Mouse (Mus musculus) left cerebral cortex, adult 18-20 months (tissue): ENCODE measurements at regions not wholly inside any gene's neighbourhood (a gene's known extent, or its start where the extent isn't known, plus 50 kb on each side); places are given as distances from the start of the nearest gene placed in this dataset.
A peak's percentile ranks its signal among the peaks of the same experiment; 100 is the strongest.

ENCODE experiments used
- DNase-seq, 2 experiments: peaks; one replicate each; pipeline ENCODE4 v3.0.0; 2021 to 2022; ENCODE audit warnings: low spot score in 2 of 2, mixed read lengths in 1 of 2

DNA sequence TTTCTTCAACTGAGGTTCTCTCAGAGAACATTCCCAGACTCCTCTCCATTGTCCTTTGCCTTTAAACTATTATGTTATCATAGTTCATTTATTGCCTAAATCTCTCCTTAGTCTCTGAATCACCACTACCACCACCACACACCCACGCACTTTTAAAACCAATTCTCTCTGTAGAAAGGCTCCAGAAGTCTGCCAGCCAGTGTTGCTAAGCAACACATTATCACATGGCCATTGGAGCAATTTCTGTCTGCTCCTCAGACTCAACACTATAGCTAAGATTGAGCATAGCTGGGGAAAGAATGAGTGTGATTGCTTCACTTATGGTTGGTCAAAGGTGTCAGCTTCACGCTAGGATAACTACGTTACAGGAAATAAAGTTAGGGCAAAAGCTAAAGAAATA lies 59.3 kb downstream of the Trap1a start:
- DNase-seq: peak; percentile 5 to 18

DNA sequence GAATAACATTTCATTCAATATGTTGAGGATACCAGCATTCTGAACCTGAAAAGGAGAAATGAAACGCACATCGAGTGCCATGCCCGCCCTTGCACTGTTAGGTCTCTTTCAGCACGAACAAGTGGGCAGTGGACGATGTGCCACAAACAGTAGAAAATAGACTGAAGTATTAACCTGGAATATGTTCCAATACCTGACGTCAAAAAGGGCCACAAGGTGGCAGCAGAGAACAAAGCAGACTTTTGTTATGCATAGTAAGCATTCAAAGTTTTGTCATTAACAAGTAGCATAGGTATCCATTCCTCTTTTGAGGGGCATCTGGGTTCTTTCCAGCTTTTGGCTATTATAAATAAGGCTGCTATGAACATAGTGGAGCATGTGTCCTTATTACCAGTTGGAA lies 63.5 kb upstream of the D330045A20Rik start:
- DNase-seq: peak; percentile 55 to 66

- no peak for DNase-seq
Measured at GRCm38 (mm10) chrX:139419867-139420266, 60.3 kb upstream of the D330045A20Rik start.

DNA sequence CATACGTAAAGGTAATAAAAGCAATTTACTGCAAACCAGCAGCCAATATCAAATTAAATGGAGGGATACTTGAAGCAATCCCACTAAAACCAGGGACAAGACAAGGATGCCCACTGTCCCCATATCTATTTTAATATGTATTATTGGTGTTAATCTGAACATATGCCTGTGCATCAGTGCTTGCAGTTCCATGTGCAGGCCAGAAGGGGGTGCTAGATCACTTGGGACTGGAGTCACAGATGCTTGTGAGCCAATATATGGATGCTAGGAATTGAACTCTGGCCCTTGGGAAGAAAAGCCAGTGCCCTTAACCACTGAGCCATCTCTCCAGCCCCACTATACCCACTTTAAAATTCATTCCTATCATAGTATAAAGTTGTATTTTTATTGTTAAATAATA lies 55.9 kb upstream of the D330045A20Rik start:
- DNase-seq: no peak
